Mouse (Mus musculus): ENCODE measurements around the gene Tpte.

GRCm38 (mm10) chr8:22400593-22400992, 117.4 kb downstream of the Tpte start:
- TF ChIP-seq CTCF (IDR thresholded peaks at IDR 0.05; ENCODE audit: low read depth) (no peak), EP300 (IDR thresholded peaks at IDR 0.05; ENCODE audit: low read depth) (peak; percentile 81; the same call in 1 of the 2 replicates)
